Mouse (Mus musculus): ENCODE results near the gene Kif27. TPM values are rescaled to one million over a fixed set of nuclear protein-coding genes. Genes with fewer than 3 reads are reported as not detected.
"Not testable (repeated sequence)": the region's sequence is repeated elsewhere in the genome, so short reads cannot be mapped to it uniquely, and the experiment has no call there.

Gene Kif27
- total RNA-seq (2021) = 1 to 10 TPM; 2.9 to 3.9 TPM

GRCm38 (mm10) chr13:58358629-58359303, at the start of gene Kif27:
Gene Kif27, minus strand, starts transcription at chr13:58359122.
- peak; percentile 48 to 50 for DNase-seq

GRCm38 (mm10) chr13:58403243-58403642, 44.3 kb upstream of the Kif27 start, which contains the start of gene Hnrnpk:
Gene Hnrnpk, minus strand, starts transcription at chr13:58403343.
- not testable (repeated sequence) for DNase-seq

- no peak for DNase-seq
Measured at GRCm38 (mm10) chr13:58402744-58403110, 43.8 kb upstream of the Kif27 start.

- DNase-seq = peak; percentile 98
Measured at GRCm38 (mm10) chr13:58402003-58402743, 43.3 kb upstream of the Kif27 start, which contains the start of gene Rmi1. Gene Rmi1, plus strand, starts transcription at chr13:58402248.

- DNase-seq = peak; percentile 69 to 73
Measured at GRCm38 (mm10) chr13:58401135-58402002, 42.4 kb upstream of the Kif27 start.

GRCm38 (mm10) chr13:58400576-58400975, 41.7 kb upstream of the Kif27 start:
- DNase-seq = no peak

- no peak for DNase-seq
Measured at GRCm38 (mm10) chr13:58397651-58398050, 38.7 kb upstream of the Kif27 start.

- DNase-seq = not testable (repeated sequence)
Measured at GRCm38 (mm10) chr13:58394392-58394791, 35.5 kb upstream of the Kif27 start.

- DNase-seq = no peak
Measured at GRCm38 (mm10) chr13:58389324-58389951, 30.5 kb upstream of the Kif27 start.

GRCm38 (mm10) chr13:58388379-58388778, 29.5 kb upstream of the Kif27 start:
- DNase-seq = no peak

GRCm38 (mm10) chr13:58387948-58388347, 29.0 kb upstream of the Kif27 start:
- peak; percentile 45 to 69 for DNase-seq

GRCm38 (mm10) chr13:58385547-58385920, 26.6 kb upstream of the Kif27 start:
- no peak for DNase-seq

GRCm38 (mm10) chr13:58384779-58385546, 26.0 kb upstream of the Kif27 start, which contains the start of gene 2210016F16Rik:
Gene 2210016F16Rik, minus strand, starts transcription at chr13:58385225.
- peak; percentile 32 to 43 for DNase-seq

GRCm38 (mm10) chr13:58384371-58384770, 25.4 kb upstream of the Kif27 start:
- no peak for DNase-seq

GRCm38 (mm10) chr13:58373153-58373470, 14.2 kb upstream of the Kif27 start:
- no peak for DNase-seq

GRCm38 (mm10) chr13:58372278-58373152, 13.6 kb upstream of the Kif27 start:
- DNase-seq = no peak

- DNase-seq = no peak
Measured at GRCm38 (mm10) chr13:58368835-58369234, 9.9 kb upstream of the Kif27 start.

GRCm38 (mm10) chr13:58367641-58368040, 8.7 kb upstream of the Kif27 start:
- no peak for DNase-seq

GRCm38 (mm10) chr13:58366373-58366772, 7.5 kb upstream of the Kif27 start:
- DNase-seq = no peak

GRCm38 (mm10) chr13:58365179-58365578, 6.3 kb upstream of the Kif27 start:
- not testable (repeated sequence) for DNase-seq

Measured in layer of hippocampus, postnatal 36 days (tissue).